Mouse (Mus musculus): Measurements from ENCODE around the gene Ncdn.

The Ncdn gene

DNA sequence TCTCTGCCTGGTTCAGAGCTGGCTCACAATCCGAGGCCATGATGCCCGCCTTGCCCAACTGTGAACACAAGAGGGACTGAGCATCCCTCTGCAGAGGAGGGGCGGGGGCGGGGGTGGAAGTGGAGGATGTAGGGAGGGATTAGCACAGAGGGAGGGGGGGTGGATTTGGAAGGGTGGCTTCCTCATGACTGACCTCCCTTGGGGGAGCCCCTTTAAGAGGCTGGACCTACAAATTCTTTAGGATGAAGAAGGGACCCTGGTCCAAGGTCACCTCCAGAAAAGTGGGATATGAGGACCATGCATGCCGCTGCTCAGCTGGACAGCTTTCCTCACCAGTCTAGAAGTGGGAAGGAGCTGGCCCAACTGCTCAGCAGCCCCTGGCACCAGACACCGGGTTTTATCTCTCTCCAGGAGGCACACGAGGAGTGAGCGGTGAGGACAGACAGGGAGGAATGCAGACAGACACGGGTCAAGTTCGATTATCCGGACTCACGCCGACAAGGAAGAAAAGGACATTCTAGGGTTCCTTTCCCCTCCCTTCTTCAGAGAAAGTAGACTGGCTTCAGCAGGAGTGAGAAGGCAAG is 1.1 kb downstream of the Ncdn start:
- DNase-seq (ENCODE audit: low spot score), result no peak

DNA sequence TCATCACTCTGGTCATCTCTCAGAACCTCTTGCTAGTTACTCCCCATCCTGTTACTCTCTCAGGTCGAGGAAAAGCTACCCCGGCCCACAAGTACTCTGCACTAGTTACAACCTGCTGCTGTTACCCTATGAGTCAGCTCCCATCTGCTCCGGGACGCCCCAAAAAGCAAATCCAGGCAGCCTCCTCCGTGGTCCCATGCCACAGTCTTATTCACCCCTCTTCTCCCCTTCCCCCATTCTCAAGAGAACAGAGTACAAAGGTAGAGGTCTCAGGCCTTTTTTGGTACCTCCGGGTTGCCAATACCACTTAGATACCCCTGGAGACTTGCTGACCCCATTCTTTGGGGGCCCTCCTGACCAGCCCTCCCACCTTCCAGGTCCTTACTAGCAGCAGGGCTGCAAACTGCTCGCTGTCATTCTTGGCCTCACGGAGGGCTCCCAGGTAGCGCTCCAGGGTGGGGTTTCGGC is 1.6 kb downstream of the Ncdn start:
- DNase-seq (ENCODE audit: low spot score), result no peak

- DNase-seq (ENCODE audit: low spot score), result no peak
Observed at GRCm38 (mm10) chr4:126750863-126751555, 2.2 kb downstream of the Ncdn start.

- DNase-seq (ENCODE audit: low spot score), result no peak
Observed at GRCm38 (mm10) chr4:126750046-126750683, 3.1 kb downstream of the Ncdn start.

DNA sequence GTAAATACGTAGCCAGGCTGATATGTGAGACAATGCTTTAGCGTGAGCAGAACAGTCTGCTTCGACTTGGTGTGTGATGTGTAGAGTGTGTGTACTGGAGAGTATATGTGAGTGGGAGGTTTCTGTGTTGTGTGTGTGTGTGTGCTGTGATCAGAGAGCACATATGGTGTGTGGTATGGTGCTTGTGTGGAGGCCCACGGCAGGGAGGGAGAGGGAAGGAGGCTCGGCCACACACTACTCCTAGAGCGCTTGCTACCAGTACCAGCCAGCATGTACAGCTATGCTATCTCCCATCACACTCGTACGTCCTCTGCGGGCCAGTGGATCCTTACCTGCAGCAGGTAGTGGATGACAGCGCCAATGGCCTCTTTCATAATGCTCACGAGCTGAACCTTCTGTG is 3.7 kb downstream of the Ncdn start:
- DNase-seq (ENCODE audit: low spot score), result no peak

DNA sequence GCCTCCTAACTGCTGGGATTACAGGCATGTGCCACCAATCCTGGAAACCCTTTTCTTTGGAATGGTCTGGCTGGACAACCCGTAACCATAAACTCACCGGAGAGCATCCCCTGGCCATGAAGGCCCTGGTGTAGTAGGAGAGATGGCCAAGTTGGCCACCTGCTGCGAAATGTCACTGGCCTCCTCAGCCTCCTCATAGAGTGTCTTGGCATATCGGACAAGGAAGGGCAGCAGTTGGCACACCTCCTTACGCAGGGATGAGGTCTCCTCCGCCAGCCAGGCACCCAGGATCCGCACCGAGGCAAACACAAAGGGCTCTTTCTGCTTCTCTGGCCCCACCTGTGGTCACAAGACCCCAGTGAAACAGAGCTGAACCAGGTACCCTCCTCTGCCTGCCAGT is 4.9 kb downstream of the Ncdn start:
- DNase-seq (ENCODE audit: low spot score), result no peak

DNA sequence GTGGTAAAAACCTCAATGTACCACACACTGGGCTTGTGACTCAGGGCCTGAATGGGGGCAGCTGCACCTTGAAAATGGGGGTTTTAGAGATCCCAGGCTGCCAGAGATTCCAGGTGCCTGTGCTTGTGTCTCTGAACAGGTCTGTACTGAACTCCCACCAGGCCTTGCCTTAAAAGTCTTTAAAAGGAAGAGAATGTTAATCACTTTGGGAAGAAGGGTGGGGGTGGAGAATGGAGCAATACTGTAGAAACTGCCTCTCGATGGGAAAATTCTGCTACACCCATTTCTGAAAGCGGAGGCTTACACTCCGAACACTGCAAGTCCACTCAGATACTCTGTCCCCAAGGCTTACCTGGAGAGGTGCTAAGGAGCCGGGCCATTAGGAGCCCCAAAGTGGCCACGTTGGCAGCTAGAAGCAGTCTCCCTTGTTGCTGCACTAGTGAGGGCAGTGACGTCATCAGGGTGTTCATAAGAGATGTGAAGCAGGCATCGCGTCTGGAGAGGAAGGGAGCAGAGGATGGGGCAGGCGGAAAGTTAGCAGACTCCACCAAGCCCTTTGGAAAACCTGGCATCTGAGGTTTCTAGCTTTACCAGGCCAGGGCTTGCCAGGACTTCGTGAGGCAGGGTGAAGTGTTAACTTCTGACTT is 6.9 kb downstream of the Ncdn start:
- DNase-seq (ENCODE audit: low spot score), result no peak

DNA sequence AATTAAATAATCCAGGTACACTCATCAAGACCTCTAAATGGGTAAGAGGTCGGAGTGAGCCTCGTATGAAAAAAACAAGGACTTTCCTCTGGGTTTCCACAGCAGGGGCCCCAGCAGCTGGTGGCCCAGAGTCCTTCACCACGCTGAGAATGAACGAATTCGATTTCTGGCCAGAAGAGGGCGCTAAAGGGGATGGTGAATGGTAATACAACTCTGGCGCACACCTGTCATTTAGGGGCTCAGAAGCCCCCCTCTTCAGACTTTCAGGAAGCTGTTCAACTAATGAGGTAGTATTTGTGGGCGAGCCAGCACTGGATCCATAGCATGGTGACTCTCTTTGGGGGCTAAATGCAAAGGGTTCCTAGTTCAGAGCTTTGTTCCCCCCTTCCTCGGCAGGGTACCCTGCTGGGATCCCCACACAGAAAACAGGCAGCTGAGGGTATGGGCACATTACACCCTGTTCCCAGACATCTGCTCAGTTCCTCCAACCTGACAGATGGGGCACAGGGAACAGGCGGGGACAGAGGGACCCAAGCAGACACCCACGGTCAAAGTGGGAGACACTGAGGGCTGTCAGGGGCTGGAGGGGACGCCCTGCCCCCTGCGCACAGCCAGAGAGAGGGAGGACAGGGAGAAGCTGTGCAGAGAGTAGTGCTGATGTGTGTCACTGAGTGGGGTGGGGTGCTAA is 7.6 kb downstream of the Ncdn start:
- no peak for DNase-seq (ENCODE audit: low spot score)

DNA sequence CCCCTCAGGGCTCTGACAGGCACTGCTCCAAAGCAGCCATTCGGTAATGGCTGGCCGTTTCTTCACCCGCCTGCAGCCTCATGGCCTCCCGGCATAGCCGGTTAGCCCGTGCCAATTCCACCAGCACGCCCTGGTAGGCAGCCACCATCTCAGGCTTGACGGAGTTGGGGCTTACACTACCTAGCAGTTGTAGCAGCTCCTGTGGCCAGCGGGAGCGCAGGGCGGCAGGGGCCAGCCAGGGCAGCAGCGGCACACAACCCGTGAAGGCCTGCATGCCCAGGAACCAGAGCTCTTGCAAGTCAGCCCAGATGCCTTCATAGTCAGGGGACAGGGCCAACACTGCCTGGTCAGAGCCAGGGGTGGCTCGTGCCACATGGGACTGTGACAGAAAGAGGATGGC is 8.4 kb downstream of the Ncdn start:
- no peak for DNase-seq (ENCODE audit: low spot score)

- no peak for DNase-seq (ENCODE audit: low spot score)
Observed at GRCm38 (mm10) chr4:126743713-126744112, 9.5 kb downstream of the Ncdn start.

DNA sequence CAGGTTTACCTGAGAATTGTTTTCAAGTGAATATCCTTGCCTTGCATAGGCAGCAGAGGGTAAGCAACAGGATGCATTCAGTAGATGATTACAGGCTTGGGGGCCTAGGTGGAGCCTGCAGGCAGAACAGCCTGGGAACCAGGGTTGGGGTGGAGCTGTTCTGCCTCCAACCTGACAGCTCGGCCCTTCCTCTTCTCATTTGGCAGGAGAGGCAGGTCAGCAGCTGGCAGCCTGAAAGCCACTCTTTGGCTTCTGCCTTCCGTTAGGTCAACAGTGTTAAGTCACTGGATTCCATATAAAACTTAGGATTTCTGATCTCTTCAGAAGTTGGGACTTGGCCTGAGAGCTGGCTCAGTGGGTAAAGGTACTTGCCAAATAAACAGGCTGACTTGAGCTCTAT is 10.3 kb downstream of the Ncdn start:
- DNase-seq (ENCODE audit: low spot score), result no peak

DNA sequence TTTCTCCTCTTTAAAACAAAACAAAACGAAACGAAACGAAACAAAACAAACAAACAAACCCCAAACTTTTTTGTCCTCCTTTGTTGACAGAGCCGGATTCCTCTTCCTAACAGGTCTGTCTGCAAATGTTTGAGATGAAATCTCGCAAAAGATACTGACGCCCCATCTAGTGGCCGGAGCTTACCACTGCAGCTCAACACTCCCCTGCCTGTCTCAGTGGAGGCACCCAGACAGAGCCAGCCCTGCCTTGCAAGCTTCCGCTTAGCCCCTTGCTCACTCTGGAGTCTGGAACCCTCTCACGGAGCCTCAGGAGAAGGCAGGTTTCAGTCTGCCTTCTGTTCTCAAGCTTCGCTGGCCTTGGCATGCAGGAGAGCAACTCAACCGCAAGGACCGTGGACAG is 11.8 kb downstream of the Ncdn start:
- DNase-seq (ENCODE audit: low spot score), result no peak

DNA sequence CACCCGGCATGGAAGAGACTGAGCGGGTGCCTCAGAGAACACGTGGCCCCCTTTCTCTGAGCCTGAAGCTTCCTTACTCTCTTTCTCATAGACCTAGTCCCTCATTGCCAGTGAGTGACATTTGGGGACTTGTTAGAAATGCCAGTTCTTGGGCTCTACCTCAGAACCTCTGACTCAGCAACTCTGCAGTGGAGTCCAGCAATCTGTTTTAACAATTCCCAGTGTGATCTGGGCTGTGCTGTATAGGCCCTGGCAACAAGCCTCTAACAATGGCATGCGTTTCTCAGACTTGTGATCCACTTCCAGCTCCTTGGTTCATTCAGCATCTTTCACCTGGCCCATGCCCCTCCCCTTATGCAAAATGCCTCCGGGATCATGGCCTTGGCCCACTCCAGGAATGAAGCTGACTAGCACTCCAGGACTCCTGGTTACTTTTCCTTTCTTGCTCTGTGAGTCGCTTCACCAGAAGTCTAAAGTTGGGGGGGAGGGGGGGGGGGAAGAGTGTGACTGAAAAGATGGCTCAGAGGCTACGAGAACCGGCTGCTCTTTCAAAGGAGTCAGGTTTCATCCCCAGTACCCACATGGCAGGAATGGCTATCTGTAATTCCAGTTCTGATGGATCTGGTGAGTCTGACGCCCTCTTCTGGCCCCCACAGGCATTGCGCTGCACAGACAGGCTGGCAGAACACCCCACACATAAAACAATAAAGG is 13.1 kb downstream of the Ncdn start:
- DNase-seq (ENCODE audit: low spot score), result no peak

- DNase-seq (ENCODE audit: low spot score), result no peak
Observed at GRCm38 (mm10) chr4:126736001-126736414, 17.2 kb downstream of the Ncdn start, which contains the start of gene Tfap2e. Gene Tfap2e, minus strand, starts transcription at chr4:126736240.

DNA sequence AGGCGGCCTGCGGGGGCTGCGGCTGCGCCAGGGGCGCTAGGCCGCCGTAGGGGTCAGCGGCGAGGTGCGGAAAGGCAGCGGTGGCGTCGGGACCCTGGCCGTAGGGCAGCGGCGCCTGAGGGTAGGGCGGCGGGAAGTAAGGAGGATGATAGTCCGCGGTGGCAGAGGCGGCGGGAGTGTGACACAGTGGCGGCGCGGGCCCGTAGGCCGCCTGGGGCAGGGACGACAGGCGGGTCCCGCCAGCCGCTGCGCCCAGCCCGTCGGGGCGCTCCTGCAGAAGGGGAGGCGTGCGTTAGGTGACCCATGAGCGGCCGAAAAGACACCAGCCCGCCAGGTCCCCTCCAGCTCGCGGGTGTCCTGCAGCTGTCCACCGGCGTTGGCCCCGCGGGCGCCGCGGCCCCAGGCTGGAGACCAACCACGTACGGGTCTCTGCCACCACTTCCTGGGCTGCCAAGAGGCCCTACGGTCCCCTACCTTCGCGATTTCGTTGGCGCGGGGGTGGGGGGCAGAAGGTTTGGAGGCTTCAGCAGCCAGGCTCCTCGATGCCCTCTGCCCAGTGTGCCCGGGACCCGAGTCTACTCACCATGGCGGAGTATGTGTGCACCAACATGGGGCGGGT is 17.7 kb downstream of the Ncdn start:
- DNase-seq (ENCODE audit: low spot score), result no peak

DNA sequence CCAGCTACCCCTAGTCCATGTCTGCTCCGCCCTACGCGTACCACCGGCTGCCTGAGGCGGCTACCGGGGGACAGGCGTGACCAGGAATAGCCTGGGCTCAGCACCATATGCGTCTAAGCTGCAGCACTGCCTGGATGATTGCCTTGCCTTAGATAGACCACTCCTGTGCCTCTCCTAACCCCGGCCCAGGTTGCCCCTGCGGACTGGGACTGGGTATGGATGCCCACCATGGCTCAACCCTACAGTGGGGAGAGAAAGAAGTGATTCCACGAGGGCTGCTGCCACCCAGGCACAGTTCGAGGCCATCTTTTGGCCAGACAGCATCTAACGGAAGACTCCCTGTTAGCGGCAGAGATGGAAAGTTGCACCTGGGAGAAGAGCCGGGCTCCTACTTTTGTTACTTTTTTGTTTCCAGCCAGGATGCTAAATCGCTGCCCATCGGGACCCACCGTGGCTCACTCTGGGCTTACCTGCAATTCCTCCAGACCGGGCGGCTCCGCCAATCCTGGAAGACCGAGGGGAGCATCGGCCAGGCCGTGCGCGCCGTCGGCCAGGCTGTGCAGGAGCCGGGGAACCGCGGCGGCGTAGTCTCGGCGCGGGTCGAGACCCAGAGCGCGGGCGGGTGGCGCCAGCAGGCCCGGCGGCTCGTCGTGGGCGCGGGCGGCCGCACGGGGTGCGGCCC is 18.4 kb downstream of the Ncdn start:
- DNase-seq (ENCODE audit: low spot score), result no peak

DNA sequence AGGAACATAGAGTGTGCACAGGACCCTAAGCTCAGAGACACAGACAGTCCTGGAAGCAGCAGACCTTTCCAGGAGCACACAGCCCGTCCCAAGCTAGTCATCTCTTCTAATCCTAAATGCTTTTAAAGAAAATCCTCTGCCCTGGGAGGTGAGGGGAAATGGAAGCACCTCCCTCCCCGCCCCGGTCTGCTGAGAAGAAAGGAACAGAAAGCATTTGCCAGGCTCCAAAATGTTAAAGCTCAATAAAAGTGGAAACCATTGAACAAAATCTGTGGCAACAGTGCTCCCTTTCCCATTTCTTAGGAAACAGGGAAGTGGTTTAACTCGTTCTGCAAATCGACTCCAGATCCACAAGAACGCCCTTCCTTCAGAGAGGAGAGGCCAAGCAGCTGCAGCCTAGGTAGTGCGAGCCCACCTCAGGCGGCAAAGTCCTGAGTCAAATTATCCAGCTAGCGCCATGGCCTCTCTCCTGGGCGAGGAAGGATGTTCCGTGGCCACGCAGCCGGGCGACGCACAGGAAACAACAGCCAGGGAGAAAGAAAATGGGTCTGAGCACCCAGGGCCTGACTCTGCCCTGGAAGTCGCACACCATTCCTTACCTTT is 19.1 kb downstream of the Ncdn start:
- DNase-seq (ENCODE audit: low spot score), result no peak

GRCm38 (mm10) chr4:126732531-126733380 is 20.5 kb downstream of the Ncdn start:
- no peak for DNase-seq (ENCODE audit: low spot score)

DNA sequence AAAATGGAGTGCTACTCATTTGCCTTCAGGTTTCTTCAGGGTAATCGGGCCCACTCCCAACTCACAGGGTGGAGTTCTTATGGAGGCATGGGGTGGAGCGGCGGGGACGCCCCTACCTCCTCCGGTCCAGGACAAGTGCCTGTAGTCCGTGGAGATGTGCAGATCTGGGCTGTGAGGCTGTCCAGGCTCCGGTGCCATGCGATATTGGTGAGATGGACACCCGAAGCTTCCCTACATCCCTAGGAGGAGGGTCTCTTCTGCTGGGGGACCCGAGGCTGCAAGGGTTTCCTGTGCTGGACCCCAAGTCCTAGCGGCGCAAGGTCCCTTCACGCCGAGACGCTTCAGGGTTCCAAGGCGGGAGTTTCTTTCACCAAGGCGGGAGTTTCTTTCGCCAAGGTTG is 21.1 kb downstream of the Ncdn start:
- DNase-seq (ENCODE audit: low spot score), result no peak
